Mouse (Mus musculus) brain, adult 2 months (tissue): ENCODE results near the gene Trp53.
"Not testable (repeated sequence)": the region's sequence is repeated elsewhere in the genome, so short reads cannot be mapped to it uniquely, and the experiment has no call there.

ENCODE experiments used
- DNase-seq: peaks from one replicate; pipeline ENCODE4 v3.0.0; 2011; ENCODE audit warnings: low read depth, low spot score

Trp53 gene

DNA sequence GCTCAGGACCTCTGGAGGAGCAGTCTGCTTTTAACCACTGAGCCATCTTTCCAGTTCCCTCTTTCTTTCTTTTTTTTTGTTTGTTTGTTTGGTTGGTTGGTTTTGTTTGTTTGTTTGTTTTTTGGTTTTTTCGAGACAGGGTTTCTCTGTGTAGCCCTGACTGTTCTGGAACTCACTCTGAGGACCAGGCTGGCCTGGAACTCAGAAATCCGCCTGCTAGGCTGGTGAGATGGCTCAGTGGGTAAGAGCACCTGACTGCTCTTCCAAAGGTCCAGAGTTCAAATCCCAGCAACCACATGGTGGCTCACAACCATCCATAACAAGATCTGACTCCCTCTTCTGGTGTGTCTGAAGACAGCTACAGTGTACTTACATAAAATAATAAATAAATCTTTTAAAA is 44.2 kb downstream of the Trp53 start:
- not testable (repeated sequence) for DNase-seq

DNA sequence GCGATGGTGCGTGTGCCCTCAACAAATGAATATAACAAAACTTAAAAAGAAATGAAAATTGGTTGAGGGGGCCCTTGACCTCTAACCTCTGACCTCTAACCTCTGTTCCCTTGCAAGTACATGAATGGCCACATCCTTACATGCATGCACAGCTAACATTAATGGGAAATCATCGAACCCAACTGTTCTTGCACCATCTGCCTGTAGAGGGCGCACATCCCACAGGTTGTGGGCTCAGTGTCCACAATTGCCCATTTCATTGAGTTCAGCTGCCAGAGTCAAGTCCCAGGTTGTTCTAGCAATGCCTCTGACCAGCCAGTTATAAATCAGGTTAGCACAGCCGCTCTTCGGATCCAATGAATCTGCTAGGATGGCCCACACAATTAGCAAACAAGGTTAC is 48.1 kb downstream of the Trp53 start:
- peak; percentile 88 for DNase-seq

DNA sequence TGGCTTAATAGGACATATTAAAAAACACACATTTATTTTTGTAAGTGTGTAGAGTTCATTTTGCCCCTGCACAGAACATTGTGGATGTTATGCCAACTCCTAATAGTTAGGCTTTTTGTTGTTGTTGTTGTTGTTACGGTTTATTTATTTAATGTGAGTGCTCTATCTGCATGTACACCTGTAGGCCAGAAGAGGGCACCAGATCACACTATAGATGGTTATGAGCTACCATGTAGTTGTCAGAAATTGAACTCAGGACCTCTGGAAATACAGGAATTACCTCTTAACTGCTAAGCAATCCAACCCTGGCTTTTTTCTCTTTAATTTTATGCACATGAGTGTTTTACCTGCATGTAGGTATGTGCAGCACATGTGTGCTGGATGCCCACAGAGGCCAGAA is 49.6 kb downstream of the Trp53 start:
- DNase-seq, result peak; percentile 47

DNA sequence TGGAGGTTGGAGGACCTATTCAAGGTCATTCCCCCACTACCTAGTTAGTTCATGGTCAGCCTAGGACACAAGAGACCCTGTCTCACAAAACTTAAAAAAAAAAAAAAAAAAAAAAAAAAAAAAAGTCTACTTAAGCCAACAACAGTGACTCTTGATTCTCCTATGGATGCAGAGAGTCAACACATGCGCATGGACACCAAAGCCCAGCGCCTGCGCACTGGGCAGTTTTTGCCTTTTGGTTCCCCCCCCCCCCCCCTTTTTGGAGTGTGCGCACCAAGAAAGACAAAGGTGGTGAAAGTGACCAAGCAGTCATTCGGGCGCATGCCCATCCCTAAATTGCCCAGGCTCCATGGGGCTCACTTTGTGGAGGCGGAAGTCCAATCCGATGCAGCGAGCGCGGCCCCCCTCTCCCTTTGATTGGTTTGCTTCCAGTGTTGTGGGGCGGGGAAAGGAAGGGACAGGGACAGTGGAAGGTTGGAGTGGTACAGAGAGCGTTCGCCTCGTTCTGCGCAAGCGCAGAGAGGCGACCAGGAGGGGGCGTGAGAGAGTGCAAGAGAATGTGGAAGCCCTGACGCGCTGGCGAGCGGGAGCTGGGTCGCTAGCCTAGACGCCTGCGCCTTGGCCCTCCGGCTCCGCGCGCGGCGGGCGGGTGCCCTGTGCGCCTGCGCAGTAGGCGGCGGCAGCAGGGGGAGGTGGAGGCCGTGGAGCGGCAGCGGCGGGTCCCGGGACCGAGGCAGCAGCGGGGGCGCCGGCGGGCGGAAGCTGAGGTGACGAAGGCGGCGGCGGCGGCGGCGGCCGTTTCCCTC is 52.3 kb downstream of the Trp53 start, which contains the start of gene Fxr2:
Gene Fxr2, plus strand, starts transcription at position 707 of the 806 bp plus-strand sequence.
- DNase-seq, result peak; percentile 100

DNA sequence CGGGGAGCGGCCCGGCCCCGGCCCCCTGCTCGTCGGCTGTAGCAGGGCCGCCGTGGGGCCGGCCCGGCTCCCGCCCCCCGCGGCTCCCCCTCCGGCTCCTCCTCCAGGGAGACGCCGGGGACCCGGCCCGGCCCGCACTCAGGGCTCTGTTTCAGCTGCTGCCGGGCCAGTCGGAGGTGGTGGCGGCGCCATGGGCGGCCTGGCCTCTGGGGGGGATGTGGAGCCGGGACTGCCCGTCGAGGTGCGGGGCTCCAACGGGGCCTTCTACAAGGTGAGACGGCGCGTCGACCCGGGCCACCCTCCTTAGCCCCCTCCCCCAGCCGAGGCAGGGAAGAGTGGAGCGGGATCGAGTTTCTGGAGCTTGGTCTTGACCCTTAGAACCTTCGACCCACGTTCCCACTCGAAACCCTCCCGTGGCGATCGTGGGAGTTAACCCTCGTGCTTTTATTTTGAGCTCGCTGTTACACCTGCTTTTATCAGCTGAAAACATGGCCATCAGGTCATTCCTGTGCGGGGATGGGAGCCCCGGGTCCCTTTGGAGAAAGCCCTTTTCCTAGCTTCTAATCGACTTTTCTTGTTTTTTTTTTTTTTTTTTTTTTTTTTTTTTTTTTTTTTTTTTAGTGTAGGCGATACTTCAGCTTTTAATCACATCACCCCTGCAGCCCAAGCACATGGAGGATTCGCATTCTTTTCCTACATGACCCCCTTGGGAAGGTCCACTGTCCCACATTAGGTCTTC is 53.1 kb downstream of the Trp53 start:
- no peak for DNase-seq

DNA sequence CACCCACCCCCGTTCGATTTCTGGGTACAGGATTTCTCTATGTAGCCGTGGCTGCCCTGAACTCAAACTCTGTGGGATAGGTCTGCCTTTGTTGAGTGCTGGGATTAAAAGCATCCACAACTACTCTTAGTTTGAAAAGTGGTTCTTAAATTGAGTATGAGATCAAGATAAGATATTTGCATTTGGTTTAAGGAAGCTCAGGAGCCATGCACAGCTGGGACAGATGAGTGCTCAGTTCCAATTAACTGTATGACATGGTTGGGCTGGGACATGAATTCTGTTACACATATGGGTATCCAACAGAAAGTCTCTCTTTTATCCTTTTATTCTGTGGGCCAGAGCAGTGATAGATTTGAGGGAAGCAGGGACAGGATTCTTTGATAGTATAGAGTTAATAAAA is 55.3 kb downstream of the Trp53 start:
- DNase-seq, result no peak
